20 mouse cellular contexts compared by ENCODE assay signal in genomic region chr1:36549491-36549890, GRCm38 (mm10). TPM values are rescaled to one million over a fixed set of nuclear protein-coding genes. Genes with fewer than 3 reads are reported as not detected.
A peak's percentile ranks its signal among the peaks of the same experiment; 100 is the strongest.
DNase-seq lines count a peak whose midpoint lies in the region; ATAC-seq and TF ChIP-seq lines count a peak whose summit lies in the region.
"Had no signal": no experiment of that assay in that cellular context is flagged by ENCODE, and none has a peak within 500 bp of the region (broad histone marks: within the 10 kb centered on the region; RNA-seq: fewer than 3 reads in every experiment).

No protein-coding gene starts in this region.

- TF ChIP-seq POLR2A in myocyte (IDR thresholded peaks at IDR 0.05; ENCODE audit: insufficient read length, low read depth) = no peak

- H3K36me3 ChIP-seq in kidney, embryonic 16.5 days (ENCODE audit: insufficient read depth, low read length) = peaks cover 60% of the 10 kb centered on the region
- peaks cover 64% of the 10 kb centered on the region for H3K36me3 ChIP-seq in neural tube, embryonic 13.5 days
- peaks cover 50% of the 10 kb centered on the region for H3K36me3 ChIP-seq in myocyte (ENCODE audit: control insufficient read depth, insufficient read depth)

- DNase-seq in cerebellum, adult 9-11 months = peak; percentile 52
- DNase-seq in cerebellum, adult 8-10 months = no peak
- DNase-seq in kidney, postnatal 14 days = no peak
- DNase-seq in neural tube, embryonic 10.5 days (ENCODE audit: extremely low spot score, low spot score) = no peak
- DNase-seq in adrenal gland, postnatal 25 days = no peak
- DNase-seq: heart, postnatal 4 days; lung, adult 2 months; thymus, postnatal 14 days had no signal

- H3K27ac ChIP-seq in kidney, embryonic 16.5 days (ENCODE audit: low read length) = 0 out of 2 replicates have a peak overlapping the region, but pooled peaks have one; percentile 37
- H3K27ac ChIP-seq in neural tube, embryonic 13.5 days (replicated peaks) = no peak overlapping the region
- H3K27ac ChIP-seq: kidney, postnatal 0 days; left cerebral cortex, adult 2 months had no signal

- no peak overlapping the region for H3K4me3 ChIP-seq in kidney, embryonic 16.5 days (ENCODE audit: low read length)
- no peak overlapping the region for H3K4me3 ChIP-seq in neural tube, embryonic 13.5 days
- H3K4me3 ChIP-seq in myocyte = no peak overlapping the region
- H3K4me3 ChIP-seq: heart, embryonic 12.5 days; left cerebral cortex, adult 2 months had no signal

- no peaks in the 10 kb centered on the region for H3K9me3 ChIP-seq in kidney, embryonic 16.5 days (ENCODE audit: low read length)
- no peaks in the 10 kb centered on the region for H3K9me3 ChIP-seq in neural tube, embryonic 13.5 days
- H3K9me3 ChIP-seq: heart, embryonic 12.5 days had no signal

- no peak overlapping the region for H3ac ChIP-seq in myocyte (ENCODE audit: control insufficient read depth, insufficient read length)

- no peak for ATAC-seq in kidney, embryonic 16.5 days (ENCODE audit: low FRiP score, low TSS enrichment)
- ATAC-seq in neural tube, embryonic 13.5 days (ENCODE audit: low read depth) = no peak
- ATAC-seq: forebrain, embryonic 14.5 days had no signal

- H3K27me3 ChIP-seq in kidney, embryonic 16.5 days (ENCODE audit: insufficient read depth, low read length) = no peaks in the 10 kb centered on the region
- no peaks in the 10 kb centered on the region for H3K27me3 ChIP-seq in neural tube, embryonic 13.5 days
- no peaks in the 10 kb centered on the region for H3K27me3 ChIP-seq in myocyte (ENCODE audit: control insufficient read depth, insufficient read depth, insufficient read length)
- H3K27me3 ChIP-seq: CH12.LX; heart, embryonic 12.5 days had no signal

- H3K4me1 ChIP-seq in kidney, embryonic 16.5 days (ENCODE audit: insufficient read depth, low read length) = peaks cover 54% of the 10 kb centered on the region
- H3K4me1 ChIP-seq in neural tube, embryonic 13.5 days (replicated peaks) = peaks cover 54% of the 10 kb centered on the region

- 61% methylated on average over 18 of the region's 18 CpGs for WGBS in kidney, embryonic 16.5 days
- 75% methylated on average over 18 of the region's 18 CpGs for WGBS in neural tube, embryonic 13.5 days

- H3K4me2 ChIP-seq in kidney, embryonic 16.5 days (replicated peaks; ENCODE audit: low read depth, low read length) = 0 out of 2 replicates have a peak overlapping the region, but pooled peaks have one; percentile 6
- H3K4me2 ChIP-seq in neural tube, embryonic 13.5 days = 0 out of 2 replicates have a peak overlapping the region, but pooled peaks have one; percentile 9
- H3K4me2 ChIP-seq in myocyte (ENCODE audit: low read depth) = no peak overlapping the region
- H3K4me2 ChIP-seq: heart, embryonic 12.5 days had no signal

- peaks cover 31% of the 10 kb centered on the region for H3K79me2 ChIP-seq in myocyte (ENCODE audit: control insufficient read depth, insufficient read depth)

- H3K9ac ChIP-seq in kidney, embryonic 16.5 days (replicated peaks; ENCODE audit: low read length) = 0 out of 2 replicates have a peak overlapping the region, but pooled peaks have one; percentile 37
- peak overlapping the region; percentile 48; the same call in 1 of the 2 replicates for H3K9ac ChIP-seq in neural tube, embryonic 13.5 days
- H3K9ac ChIP-seq: heart, embryonic 12.5 days had no signal

TF ChIP-seq in myocyte, 11 proteins besides CTCF, POLR2A, EP300 and RAD21:
- peak; percentile 11 for TF ChIP-seq POLR2AphosphoS2 (IDR thresholded peaks at IDR 0.05; ENCODE audit: insufficient read length, low read depth)
- no peak for TF ChIP-seq MYOG (IDR thresholded peaks at IDR 0.05; ENCODE audit: control insufficient read depth in 1 of 3, insufficient read depth in 1 of 3, insufficient read length in 2 of 3, low read depth in 2 of 3)

RNA-seq across cellular contexts. Expression of gene Ankrd39, which starts 2.2 kb away (rescaled TPM):
- 29.2 and 30.0 TPM in 2 replicates for polyA plus RNA-seq in kidney, embryonic 16.5 days (2015; fragmentation: Nextera tagmentation; extraction: Ambion mirVana)
- 23.8 and 26.2 TPM in 2 replicates for polyA plus RNA-seq in neural tube, embryonic 13.5 days (2015; fragmentation: Nextera tagmentation; extraction: Ambion mirVana)
- 17.9 TPM for polyA plus RNA-seq in myocyte (2012; fragmentation: generic; extraction: Trizol)
- 16.5 and 19.7 TPM in 2 replicates for total RNA-seq in adrenal gland, postnatal 25 days (2021)

RNA-seq across cellular contexts. Expression of gene Sema4c, which starts 8.7 kb away (rescaled TPM):
- 21.4 and 21.9 TPM in 2 replicates for polyA plus RNA-seq in kidney, embryonic 16.5 days (2015; fragmentation: Nextera tagmentation; extraction: Ambion mirVana)
- polyA plus RNA-seq in neural tube, embryonic 13.5 days (2015; fragmentation: Nextera tagmentation; extraction: Ambion mirVana) = 23.4 and 25.2 TPM in 2 replicates
- polyA plus RNA-seq in myocyte (2012; fragmentation: generic; extraction: Trizol) = 30.7 TPM
- total RNA-seq in adrenal gland, postnatal 25 days (2021) = 19.7 and 24.2 TPM in 2 replicates

RNA-seq across cellular contexts. Expression of gene Gm42417, which starts 10.3 kb away (rescaled TPM):
- polyA plus RNA-seq in kidney, embryonic 16.5 days (2015; fragmentation: Nextera tagmentation; extraction: Ambion mirVana) = 0.30 and 1.5 TPM in 2 replicates
- polyA plus RNA-seq in neural tube, embryonic 13.5 days (2015; fragmentation: Nextera tagmentation; extraction: Ambion mirVana) = 0.32 and 1.9 TPM in 2 replicates
- 0.13 TPM for polyA plus RNA-seq in myocyte (2012; fragmentation: generic; extraction: Trizol)
- not detected in 2 replicates for total RNA-seq in adrenal gland, postnatal 25 days (2021)
- total RNA-seq: adrenal gland, adult 18-20 months; left cerebral cortex, adult 2 months; liver, adult 2 months; megakaryocyte, adult 5-6 weeks had no signal
- polyA plus RNA-seq: forebrain, embryonic 14.5 days; kidney, postnatal 0 days; liver, adult 2 months; lung, adult 2 months; spleen, adult 2 months had no signal

RNA-seq across cellular contexts. Expression of gene Ankrd23, which starts 12.8 kb away (rescaled TPM):
- polyA plus RNA-seq in kidney, embryonic 16.5 days (2015; fragmentation: Nextera tagmentation; extraction: Ambion mirVana) = 15.2 and 21.7 TPM in 2 replicates
- 19.0 and 19.2 TPM in 2 replicates for polyA plus RNA-seq in neural tube, embryonic 13.5 days (2015; fragmentation: Nextera tagmentation; extraction: Ambion mirVana)
- 78.6 TPM for polyA plus RNA-seq in myocyte (2012; fragmentation: generic; extraction: Trizol)
- 14.5 and 15.4 TPM in 2 replicates for total RNA-seq in adrenal gland, postnatal 25 days (2021)

RNA-seq across cellular contexts. Expression of gene Cnnm3, which starts 37.8 kb away (rescaled TPM):
- 3.5 and 3.7 TPM in 2 replicates for polyA plus RNA-seq in kidney, embryonic 16.5 days (2015; fragmentation: Nextera tagmentation; extraction: Ambion mirVana)
- 3.4 and 4.2 TPM in 2 replicates for polyA plus RNA-seq in neural tube, embryonic 13.5 days (2015; fragmentation: Nextera tagmentation; extraction: Ambion mirVana)
- 10.2 TPM for polyA plus RNA-seq in myocyte (2012; fragmentation: generic; extraction: Trizol)
- total RNA-seq in adrenal gland, postnatal 25 days (2021) = 36.7 and 53.2 TPM in 2 replicates
